Mouse (Mus musculus): ENCODE results near the gene Ahnak2. TPM values are rescaled to one million over a fixed set of nuclear protein-coding genes. Genes with fewer than 3 reads are reported as not detected.

The Ahnak2 gene
- polyA plus RNA-seq, 1 experiment from 2014 or later, result 0.61 TPM

Small RNA genes within 50 kb of the gene (microRNA-seq; reads per million reads assigned to microRNA genes)
- not detected for gene Mir6940

Other genes starting within 250 kb of the Ahnak2 start
- 1.9 and 2.2 TPM in 2 replicates for gene Inf2, start 213.9 kb downstream of the Ahnak2 start, polyA plus RNA-seq (2014; fragmentation: Nextera tagmentation; extraction: Ambion mirVana)
- gene Adssl1, start 182.6 kb downstream of the Ahnak2 start, polyA plus RNA-seq (2014; fragmentation: Nextera tagmentation; extraction: Ambion mirVana), result 4.6 and 4.7 TPM in 2 replicates
- 217 and 219 TPM in 2 replicates for gene Siva1, start 158.0 kb downstream of the Ahnak2 start, polyA plus RNA-seq (2014; fragmentation: Nextera tagmentation; extraction: Ambion mirVana)
- gene Akt1, start 127.8 kb downstream of the Ahnak2 start, polyA plus RNA-seq (2014; fragmentation: Nextera tagmentation; extraction: Ambion mirVana), result 124 and 126 TPM in 2 replicates
- gene Zbtb42, start 123.8 kb downstream of the Ahnak2 start, polyA plus RNA-seq (2014; fragmentation: Nextera tagmentation; extraction: Ambion mirVana), result 4.4 and 6.7 TPM in 2 replicates
- 10.2 and 10.7 TPM in 2 replicates for gene Cep170b, start 82.2 kb downstream of the Ahnak2 start, polyA plus RNA-seq (2014; fragmentation: Nextera tagmentation; extraction: Ambion mirVana)
- 3.8 and 4.9 TPM in 2 replicates for gene Pld4, start 42.0 kb downstream of the Ahnak2 start, polyA plus RNA-seq (2014; fragmentation: Nextera tagmentation; extraction: Ambion mirVana)
- 13.6 and 14.0 TPM in 2 replicates for gene Clba1, start 6.3 kb upstream of the Ahnak2 start, polyA plus RNA-seq (2014; fragmentation: Nextera tagmentation; extraction: Ambion mirVana)
- gene Cdca4, start 26.8 kb upstream of the Ahnak2 start, polyA plus RNA-seq (2014; fragmentation: Nextera tagmentation; extraction: Ambion mirVana), result 165 and 173 TPM in 2 replicates
- not detected in 2 replicates for gene Gpr132, start 65.6 kb upstream of the Ahnak2 start, polyA plus RNA-seq (2014; fragmentation: Nextera tagmentation; extraction: Ambion mirVana)
- gene Jag2, start 127.1 kb upstream of the Ahnak2 start, polyA plus RNA-seq (2014; fragmentation: Nextera tagmentation; extraction: Ambion mirVana), result 5.4 and 5.9 TPM in 2 replicates
- gene Nudt14, start 139.5 kb upstream of the Ahnak2 start, polyA plus RNA-seq (2014; fragmentation: Nextera tagmentation; extraction: Ambion mirVana), result 61.2 and 67.8 TPM in 2 replicates
- 21.8 TPM in 2 replicates for gene Btbd6, start 173.8 kb upstream of the Ahnak2 start, polyA plus RNA-seq (2014; fragmentation: Nextera tagmentation; extraction: Ambion mirVana)
- gene Brf1, start 198.0 kb upstream of the Ahnak2 start, polyA plus RNA-seq (2014; fragmentation: Nextera tagmentation; extraction: Ambion mirVana), result 53.3 and 58.5 TPM in 2 replicates
- 22.1 and 25.1 TPM in 2 replicates for gene Pacs2, start 211.9 kb upstream of the Ahnak2 start, polyA plus RNA-seq (2014; fragmentation: Nextera tagmentation; extraction: Ambion mirVana)